Mouse (Mus musculus) kidney, postnatal 0 days (tissue): ENCODE results near the gene Mks1. TPM values are rescaled to one million over a fixed set of nuclear protein-coding genes. Genes with fewer than 3 reads are reported as not detected.

Experiments
- ATAC-seq: fragments of 200-750 bp; cut with Nextera tagmentation; replicated peaks from 2 replicates; pipeline ENCODE4 v1.8.0; 2017; ENCODE audit warnings: low read depth, moderate number of reproducible peaks, moderate TSS enrichment, moderate library complexity; ENCODE audit not compliant: low FRiP score
- DNase-seq: peaks from one replicate; pipeline ENCODE4 v3.0.0-alpha.2; 2016; ENCODE audit warnings: low spot score
- H3K27ac ChIP-seq: fragments of 300-500 bp; sonication (generic); 2 replicates; pipeline ENCODE4 v1.5.1; 2014; ENCODE audit warnings: mild to moderate bottlenecking
- H3K27me3 ChIP-seq: fragments of 300-500 bp; sonication (generic); 2 replicates; pipeline ENCODE4 v1.6.1; 2014; ENCODE audit warnings: low read length, mixed read lengths; ENCODE audit not compliant: insufficient read depth
- H3K36me3 ChIP-seq: fragments of 300-500 bp; sonication (generic); 2 replicates; pipeline ENCODE4 v1.6.1; 2014; ENCODE audit warnings: low read length, mixed read lengths; ENCODE audit not compliant: insufficient read depth
- H3K4me1 ChIP-seq: fragments of 300-500 bp; sonication (generic); replicated peaks from 2 replicates; pipeline ENCODE4 v1.6.1; 2014; ENCODE audit warnings: antibody characterized with exemption, low read length, mixed read lengths; ENCODE audit not compliant: insufficient read depth
- H3K4me2 ChIP-seq: fragments of 300-500 bp; sonication (generic); 2 replicates; pipeline ENCODE4 v1.6.1; 2014; ENCODE audit warnings: mild to moderate bottlenecking, low read length, moderate library complexity, mixed read lengths
- H3K4me3 ChIP-seq: fragments of 300-500 bp; sonication (generic); replicated peaks from 2 replicates; pipeline ENCODE4 v1.5.1; 2014; ENCODE audit warnings: low read depth, low read length
- H3K9ac ChIP-seq: fragments of 300-500 bp; sonication (generic); 2 replicates; pipeline ENCODE4 v1.6.1; 2014; ENCODE audit warnings: low read depth, low read length
- H3K9me3 ChIP-seq: fragments of 300-500 bp; sonication (generic); replicated peaks from 2 replicates; pipeline ENCODE4 v1.6.1; 2016; ENCODE audit warnings: low read length, inconsistent platforms, mixed read lengths
- CTCF ChIP-seq: IDR thresholded peaks from 2 replicates; pipeline ENCODE4 v1.5.1; 2016; ENCODE audit warnings: antibody characterized with exemption, low read depth, mild to moderate bottlenecking, moderate library complexity
- WGBS: fragments of 180-500 bp; shearing (Covaris S2); extraction: QIAGEN DNeasy Blood & Tissue Kit; methylation state at CpG from one replicate; pipeline ENCODE4 v1.1.7; 2014; 5-methylcytosine and 5-hydroxymethylcytosine counted together
- polyA plus RNA-seq: library from polyadenylated mRNA; unstranded; fragments of >200 nt; fragmentation: Nextera tagmentation; extraction: Ambion mirVana; gene quantifications from 2 replicates; pipeline ENCODE4 v1.2.1, GENCODE M21; 2015

Gene Mks1
- polyA plus RNA-seq, 1 experiment from 2014 or later = 12.2 TPM

DNA sequence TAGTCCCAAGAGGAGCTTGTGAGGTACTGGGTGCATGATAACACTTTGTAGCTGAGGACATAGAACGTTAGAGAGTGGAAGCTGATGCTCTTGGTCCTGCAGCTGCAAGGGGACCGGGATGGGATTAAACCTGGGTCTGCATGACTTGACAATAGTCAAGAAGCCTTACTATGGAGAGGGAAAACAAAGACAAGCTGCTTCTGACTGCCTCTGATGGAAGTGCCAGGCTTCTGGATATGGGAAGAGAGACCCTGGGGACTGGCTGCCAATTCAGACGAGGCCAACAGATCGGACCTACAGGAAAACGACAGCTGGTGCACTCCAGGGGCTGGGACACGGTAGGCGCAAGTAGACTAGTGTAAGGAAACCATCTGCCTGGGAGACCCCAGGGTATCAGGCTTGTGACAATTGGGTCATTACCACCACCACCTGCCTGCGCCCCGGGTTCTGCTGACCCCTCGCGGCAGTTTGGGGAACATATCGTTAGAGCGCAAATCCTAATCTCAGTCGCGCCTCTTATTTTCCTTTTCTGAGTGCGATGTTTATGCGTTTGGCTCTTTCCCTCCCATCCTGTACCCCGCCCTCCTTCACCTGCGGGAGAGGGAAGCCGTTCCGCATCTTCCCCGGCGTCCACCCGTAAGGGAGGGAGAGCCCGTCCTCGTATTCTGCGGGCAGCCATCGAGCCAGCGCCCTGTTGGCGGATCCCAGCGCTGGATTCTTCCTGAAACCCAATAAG, 36.1 kb upstream of the Mks1 start:
- WGBS = 5% methylated on average over 30 of the region's 31 CpGs
- Histone ChIP-seq H3K4me1 (no peaks in the 10 kb centered on the region), H3K9me3 (no peaks in the 10 kb centered on the region), H3K9ac (peak overlapping the region; percentile 25; the same call in 1 of the 2 replicates), H3K27me3 (no peaks in the 10 kb centered on the region), H3K4me2 (peak overlapping the region; percentile 55), H3K36me3 (no peaks in the 10 kb centered on the region), H3K27ac (no peak overlapping the region), H3K4me3 (peak overlapping the region; percentile 25)
- DNase-seq (peak; percentile 56), ATAC-seq (no peak)
- TF ChIP-seq CTCF = peak; percentile 79

GRCm38 (mm10) chr11:87817443-87817773, 35.6 kb upstream of the Mks1 start:
- Histone ChIP-seq H3K27ac (no peak overlapping the region), H3K9me3 (no peaks in the 10 kb centered on the region), H3K4me3 (peak overlapping the region; percentile 25), H3K27me3 (no peaks in the 10 kb centered on the region), H3K36me3 (no peaks in the 10 kb centered on the region), H3K4me2 (peak overlapping the region; percentile 55), H3K4me1 (no peaks in the 10 kb centered on the region), H3K9ac (peak overlapping the region; percentile 25; the same call in 1 of the 2 replicates)
- no peak for TF ChIP-seq CTCF
- DNase-seq (peak; percentile 27), ATAC-seq (no peak)
- 28% methylated on average over 4 of the region's 4 CpGs for WGBS

DNA sequence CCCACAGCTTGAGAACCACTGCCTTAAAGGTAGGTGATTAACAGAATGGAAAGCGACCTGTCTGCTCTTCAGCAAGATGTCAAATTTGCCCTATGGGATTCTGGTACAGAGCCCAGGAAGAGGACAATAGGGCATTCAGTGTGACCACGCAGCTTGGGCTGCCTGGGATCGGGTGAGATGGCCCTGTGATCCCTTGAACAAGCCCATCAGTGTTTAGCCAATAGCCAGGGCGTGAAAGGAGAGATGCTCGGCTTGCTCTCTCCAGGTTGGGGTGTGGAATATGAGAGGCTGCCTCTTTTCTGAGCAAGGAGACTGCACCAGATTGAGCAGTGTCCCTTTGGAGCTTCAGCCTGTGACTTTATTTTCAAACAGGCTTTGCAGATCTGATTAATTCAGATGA, 31.5 kb upstream of the Mks1 start:
- TF ChIP-seq CTCF = no peak
- no peak overlapping the region for H3K27ac ChIP-seq
- DNase-seq (no peak), ATAC-seq (no peak)
- no peaks in the 10 kb centered on the region for H3K27me3 ChIP-seq
- no peak overlapping the region for H3K9ac ChIP-seq
- no peak overlapping the region for H3K4me3 ChIP-seq
- H3K4me1 ChIP-seq = no peaks in the 10 kb centered on the region
- H3K9me3 ChIP-seq = no peaks in the 10 kb centered on the region
- no peak overlapping the region for H3K4me2 ChIP-seq
- H3K36me3 ChIP-seq = no peaks in the 10 kb centered on the region
- WGBS = 47% methylated on average over 5 of the region's 5 CpGs

DNA sequence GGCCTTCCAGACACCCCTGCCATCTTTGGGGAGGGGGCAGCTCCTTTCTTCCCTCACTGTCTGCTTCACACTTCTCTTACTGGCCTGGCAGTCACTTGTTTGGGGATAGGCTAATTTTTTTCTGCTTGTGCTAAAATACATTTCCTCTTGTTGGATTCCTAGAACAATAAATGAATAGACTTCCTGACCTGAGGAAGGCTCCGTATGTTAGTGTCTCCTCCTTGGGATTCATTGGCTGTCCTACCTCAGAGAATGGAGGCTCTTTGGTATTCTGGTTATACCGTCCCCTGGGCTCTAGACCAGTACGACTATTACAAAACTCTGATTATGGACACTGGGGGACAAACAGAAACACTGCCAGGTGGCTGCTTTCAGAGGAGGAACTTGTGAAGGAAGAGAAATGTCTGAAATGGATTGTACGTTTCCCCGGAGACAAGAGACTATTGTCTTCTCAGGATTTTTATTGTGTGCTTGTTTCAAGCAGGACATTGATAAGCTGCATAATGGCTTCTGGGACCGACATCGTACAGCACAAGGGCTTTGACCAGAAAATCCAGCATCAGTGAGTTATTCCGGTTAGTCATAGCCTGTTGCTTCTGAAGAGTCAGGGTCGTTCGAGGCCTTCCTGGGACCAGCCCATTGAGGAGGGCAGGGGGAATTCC, 24.6 kb upstream of the Mks1 start, which contains the start of gene Lpo:
TSS of gene Lpo (minus strand) at position 51 of the 662 bp plus-strand sequence.
- DNase-seq = no peak
- no peaks in the 10 kb centered on the region for H3K4me1 ChIP-seq
- H3K4me3 ChIP-seq = no peak within 1 kb of the TSS
- no peaks in the 10 kb centered on the region for H3K27me3 ChIP-seq
- no peaks in the 10 kb centered on the region for H3K36me3 ChIP-seq
- H3K9ac ChIP-seq = no peak within 1 kb of the TSS
- no peaks in the 10 kb centered on the region for H3K9me3 ChIP-seq
- 38% methylated on average over 10 of the region's 10 CpGs for WGBS
- no peak for TF ChIP-seq CTCF
- ATAC-seq = no peak
- no peak within 1 kb of the TSS for H3K27ac ChIP-seq
- H3K4me2 ChIP-seq = no peak within 1 kb of the TSS

- TF ChIP-seq CTCF = no peak
- no peaks in the 10 kb centered on the region for H3K9me3 ChIP-seq
- H3K4me1 ChIP-seq = no peaks in the 10 kb centered on the region
- H3K9ac ChIP-seq = no peak overlapping the region
- no peak overlapping the region for H3K4me3 ChIP-seq
- no peaks in the 10 kb centered on the region for H3K27me3 ChIP-seq
- 80% methylated on average over 8 of the region's 8 CpGs for WGBS
- ATAC-seq (no peak), DNase-seq (no peak)
- H3K36me3 ChIP-seq = no peaks in the 10 kb centered on the region
- no peak overlapping the region for H3K4me2 ChIP-seq
- H3K27ac ChIP-seq = no peak overlapping the region
These were observed 12.3 kb upstream of the Mks1 start for GRCm38 (mm10) chr11:87840676-87841075.

DNA sequence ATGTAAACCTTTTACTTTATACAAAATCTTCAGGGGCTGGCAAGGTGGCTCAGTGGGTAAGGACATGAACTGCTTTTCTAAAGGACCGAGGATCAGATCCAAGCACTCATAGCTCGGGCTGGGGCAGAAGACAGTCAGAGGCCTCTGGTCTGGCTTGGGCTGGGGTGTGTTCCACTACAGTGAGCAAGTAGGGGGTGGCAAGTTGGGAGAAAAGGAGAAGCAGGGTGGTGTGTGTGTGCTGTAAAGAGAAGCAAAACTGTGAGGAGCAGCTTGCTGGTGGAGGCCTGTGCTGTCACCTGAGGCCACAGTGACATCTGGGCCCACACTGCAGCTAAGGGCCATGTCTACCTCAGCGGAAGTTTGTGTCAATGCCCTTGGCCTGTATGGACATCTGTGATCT, 11.6 kb upstream of the Mks1 start:
- 73% methylated on average over 3 of the region's 3 CpGs for WGBS

More for the DNA sequence above, 11.6 kb upstream of the Mks1 start:
- Histone ChIP-seq H3K27ac (no peak overlapping the region), H3K9ac (no peak overlapping the region), H3K27me3 (no peaks in the 10 kb centered on the region), H3K36me3 (no peaks in the 10 kb centered on the region), H3K4me3 (no peak overlapping the region), H3K4me1 (no peaks in the 10 kb centered on the region), H3K9me3 (no peaks in the 10 kb centered on the region), H3K4me2 (no peak overlapping the region)
- no peak for ATAC-seq
- TF ChIP-seq CTCF = no peak
- DNase-seq = no peak
